Mouse (Mus musculus): ENCODE results near the gene Vangl2. TPM values are rescaled to one million over a fixed set of nuclear protein-coding genes. Genes with fewer than 3 reads are reported as not detected.
A peak's percentile ranks its signal among the peaks of the same experiment; 100 is the strongest.

Vangl2 gene
- total RNA-seq, 1 experiment = 25.3 TPM

- TF ChIP-seq MAFK (IDR thresholded peaks at IDR 0.05; ENCODE audit: insufficient read depth, low read depth, low read length) (no peak), HCFC1 (IDR thresholded peaks at IDR 0.05; ENCODE audit: borderline replicate concordance, insufficient read depth, low read length) (no peak), ZNF384 (IDR thresholded peaks at IDR 0.05; ENCODE audit: low read depth, low read length) (no peak), CHD2 (IDR thresholded peaks at IDR 0.05; ENCODE audit: low read depth, low read length) (no peak), ZC3H11A (IDR thresholded peaks at IDR 0.05; ENCODE audit: borderline replicate concordance, low read depth, low read length) (no peak)
- H3K4me3 ChIP-seq (ENCODE audit: insufficient read depth in 1 of 2, low read depth in 1 of 2, low read length in 2 of 2, poor library complexity in 1 of 2, severe bottlenecking in 1 of 2) = 0 out of 4 replicates have a peak overlapping the region, but pooled peaks have one; percentile 5 to 42
- in situ Hi-C loops (cut with MboI; ENCODE audit: low sequenced_read_pairs in 2 of 2, unreplicated experiment in 2 of 2) = no loop called here
- H3K27ac ChIP-seq (ENCODE audit: insufficient read depth, low read depth, low read length, poor library complexity, severe bottlenecking) = no peak overlapping the region
- peaks cover 2% of the 10 kb centered on the region; the same call in 1 of the 2 replicates for H3K36me3 ChIP-seq (ENCODE audit: control insufficient read depth, insufficient read depth, low read length, poor library complexity, severe bottlenecking)
- no peak for DNase-seq (ENCODE audit: low read depth, low spot score)
- H3K9me3 ChIP-seq (ENCODE audit: control insufficient read depth, insufficient read depth, low read depth, low read length) = no peaks in the 10 kb centered on the region
- H3K4me1 ChIP-seq (ENCODE audit: control insufficient read depth in 2 of 2, insufficient read depth in 2 of 2, low read length in 2 of 2, poor library complexity in 1 of 2) = peaks cover 2 to 35% of the 10 kb centered on the region in 2 experiments; a peak in 3 of 4 replicates
- H3K9ac ChIP-seq (ENCODE audit: insufficient read depth, low read depth, low read length, poor library complexity, severe bottlenecking) = peak overlapping the region; percentile 68; the same call in 1 of the 2 replicates
These were observed 488 bp downstream of the Vangl2 start for GRCm38 (mm10) chr1:172027809-172028102.

GRCm38 (mm10) chr1:172027010-172027808 lies 1.0 kb downstream of the Vangl2 start:
- Histone ChIP-seq H3K36me3 (ENCODE audit: control insufficient read depth, insufficient read depth, low read length, poor library complexity, severe bottlenecking) (peaks cover 2% of the 10 kb centered on the region; the same call in 1 of the 2 replicates), H3K4me3 (ENCODE audit: insufficient read depth in 1 of 2, low read depth in 1 of 2, low read length in 2 of 2, poor library complexity in 1 of 2, severe bottlenecking in 1 of 2) (peak overlapping the region; percentile 91 to 96), H3K4me1 (ENCODE audit: control insufficient read depth in 2 of 2, insufficient read depth in 2 of 2, low read length in 2 of 2, poor library complexity in 1 of 2) (peaks cover 2 to 40% of the 10 kb centered on the region in 2 experiments; a peak in 3 of 4 replicates), H3K9ac (ENCODE audit: insufficient read depth, low read depth, low read length, poor library complexity, severe bottlenecking) (peak overlapping the region; percentile 91), H3K9me3 (ENCODE audit: control insufficient read depth, insufficient read depth, low read depth, low read length) (no peaks in the 10 kb centered on the region), H3K27ac (ENCODE audit: insufficient read depth, low read depth, low read length, poor library complexity, severe bottlenecking) (no peak overlapping the region)
- DNase-seq (ENCODE audit: low read depth, low spot score) = peak; percentile 69
- in situ Hi-C loops (cut with MboI; ENCODE audit: low sequenced_read_pairs in 2 of 2, unreplicated experiment in 2 of 2) = no loop called here
- peak; percentile 29; the same call in 1 of the 2 replicates for TF ChIP-seq HCFC1 (IDR thresholded peaks at IDR 0.05; ENCODE audit: borderline replicate concordance, insufficient read depth, low read length)
- no peak for TF ChIP-seq ZNF384 (IDR thresholded peaks at IDR 0.05; ENCODE audit: low read depth, low read length)
- TF ChIP-seq MAFK (IDR thresholded peaks at IDR 0.05; ENCODE audit: insufficient read depth, low read depth, low read length) = no peak

GRCm38 (mm10) chr1:172026201-172026901 lies 1.9 kb downstream of the Vangl2 start:
- in situ Hi-C loops (cut with MboI; ENCODE audit: low sequenced_read_pairs in 2 of 2, unreplicated experiment in 2 of 2) = no loop called here
- no peak for DNase-seq (ENCODE audit: low read depth, low spot score)
- peaks cover 2 to 44% of the 10 kb centered on the region in 2 experiments; a peak in 3 of 4 replicates for H3K4me1 ChIP-seq (ENCODE audit: control insufficient read depth in 2 of 2, insufficient read depth in 2 of 2, low read length in 2 of 2, poor library complexity in 1 of 2)
- H3K9ac ChIP-seq (ENCODE audit: insufficient read depth, low read depth, low read length, poor library complexity, severe bottlenecking) = peak overlapping the region; percentile 91
- H3K27ac ChIP-seq (ENCODE audit: insufficient read depth, low read depth, low read length, poor library complexity, severe bottlenecking) = no peak overlapping the region
- no peak for TF ChIP-seq MAFK (IDR thresholded peaks at IDR 0.05; ENCODE audit: insufficient read depth, low read depth, low read length)
- TF ChIP-seq ZNF384 (IDR thresholded peaks at IDR 0.05; ENCODE audit: low read depth, low read length) = no peak
- no peak for TF ChIP-seq CHD2 (IDR thresholded peaks at IDR 0.05; ENCODE audit: low read depth, low read length)
- TF ChIP-seq ZC3H11A (IDR thresholded peaks at IDR 0.05; ENCODE audit: borderline replicate concordance, low read depth, low read length) = no peak
- TF ChIP-seq HCFC1 (IDR thresholded peaks at IDR 0.05; ENCODE audit: borderline replicate concordance, insufficient read depth, low read length) = no peak
- H3K36me3 ChIP-seq (ENCODE audit: control insufficient read depth, insufficient read depth, low read length, poor library complexity, severe bottlenecking) = peaks cover 2% of the 10 kb centered on the region; the same call in 1 of the 2 replicates
- peak overlapping the region; percentile 91 to 96 for H3K4me3 ChIP-seq (ENCODE audit: insufficient read depth in 1 of 2, low read depth in 1 of 2, low read length in 2 of 2, poor library complexity in 1 of 2, severe bottlenecking in 1 of 2)
- no peaks in the 10 kb centered on the region for H3K9me3 ChIP-seq (ENCODE audit: control insufficient read depth, insufficient read depth, low read depth, low read length)

GRCm38 (mm10) chr1:172025201-172025904 lies 2.9 kb downstream of the Vangl2 start:
- H3K36me3 ChIP-seq (ENCODE audit: control insufficient read depth, insufficient read depth, low read length, poor library complexity, severe bottlenecking) = peaks cover 2% of the 10 kb centered on the region; the same call in 1 of the 2 replicates
- no peak overlapping the region for H3K4me3 ChIP-seq (ENCODE audit: insufficient read depth in 1 of 2, low read depth in 1 of 2, low read length in 2 of 2, poor library complexity in 1 of 2, severe bottlenecking in 1 of 2)
- H3K9me3 ChIP-seq (ENCODE audit: control insufficient read depth, insufficient read depth, low read depth, low read length) = no peaks in the 10 kb centered on the region
- in situ Hi-C loops (cut with MboI; ENCODE audit: low sequenced_read_pairs in 2 of 2, unreplicated experiment in 2 of 2) = no loop called here
- no peak overlapping the region for H3K9ac ChIP-seq (ENCODE audit: insufficient read depth, low read depth, low read length, poor library complexity, severe bottlenecking)
- H3K27ac ChIP-seq (ENCODE audit: insufficient read depth, low read depth, low read length, poor library complexity, severe bottlenecking) = no peak overlapping the region
- no peak for DNase-seq (ENCODE audit: low read depth, low spot score)
- H3K4me1 ChIP-seq (ENCODE audit: control insufficient read depth in 2 of 2, insufficient read depth in 2 of 2, low read length in 2 of 2, poor library complexity in 1 of 2) = peaks cover 2 to 44% of the 10 kb centered on the region in 2 experiments; a peak in 3 of 4 replicates
- TF ChIP-seq HCFC1 (IDR thresholded peaks at IDR 0.05; ENCODE audit: borderline replicate concordance, insufficient read depth, low read length) = no peak
- TF ChIP-seq MAFK (IDR thresholded peaks at IDR 0.05; ENCODE audit: insufficient read depth, low read depth, low read length) = no peak
- TF ChIP-seq ZC3H11A (IDR thresholded peaks at IDR 0.05; ENCODE audit: borderline replicate concordance, low read depth, low read length) = no peak
- TF ChIP-seq ZNF384 (IDR thresholded peaks at IDR 0.05; ENCODE audit: low read depth, low read length) = no peak
- no peak for TF ChIP-seq CHD2 (IDR thresholded peaks at IDR 0.05; ENCODE audit: low read depth, low read length)
